Mouse (Mus musculus) heart, adult 2 months (tissue): ENCODE data around the gene Serpinb1b.

Experiments used
- CTCF ChIP-seq: fragments of 200-600 bp; IDR thresholded peaks from 2 replicates; pipeline ENCODE4 v1.8.1; 2022; ENCODE audit warnings: antibody characterized with exemption, mild to moderate bottlenecking, moderate library complexity
- POLR2A ChIP-seq: fragments of 200-500 bp; IDR thresholded peaks from 2 replicates; pipeline ENCODE4 v1.6.1; 2011; ENCODE audit warnings: mild to moderate bottlenecking, low read depth, low read length, control low read depth; ENCODE audit not compliant: insufficient read depth

DNA sequence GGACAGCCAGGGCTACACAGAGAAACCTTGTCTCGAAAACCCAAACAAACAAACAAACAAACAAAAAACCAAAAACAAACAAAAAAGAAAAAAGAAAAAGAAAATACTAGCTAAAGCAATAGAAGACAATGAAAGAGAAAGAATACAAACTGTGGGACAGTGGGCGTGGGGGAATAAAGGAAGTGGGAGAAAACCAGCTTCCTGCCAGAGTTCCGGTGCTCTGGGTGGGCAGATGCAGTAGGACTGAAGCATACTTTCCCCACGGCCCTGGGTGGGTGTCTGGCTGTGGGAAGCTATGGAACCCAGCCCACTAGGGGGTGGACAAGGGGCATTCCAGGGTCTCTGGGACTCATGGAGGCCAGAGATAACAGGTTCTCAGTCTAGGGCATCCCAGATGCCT, 30.2 kb upstream of the Serpinb1b start:
- TF ChIP-seq POLR2A = no peak
- TF ChIP-seq CTCF = no peak
